Mouse (Mus musculus): Measurements from ENCODE around the gene Fcrlb. TPM values are rescaled to one million over a fixed set of nuclear protein-coding genes. Genes with fewer than 3 reads are reported as not detected.

Gene Fcrlb
- polyA plus RNA-seq, 1 experiment, result 0.23 TPM

DNA sequence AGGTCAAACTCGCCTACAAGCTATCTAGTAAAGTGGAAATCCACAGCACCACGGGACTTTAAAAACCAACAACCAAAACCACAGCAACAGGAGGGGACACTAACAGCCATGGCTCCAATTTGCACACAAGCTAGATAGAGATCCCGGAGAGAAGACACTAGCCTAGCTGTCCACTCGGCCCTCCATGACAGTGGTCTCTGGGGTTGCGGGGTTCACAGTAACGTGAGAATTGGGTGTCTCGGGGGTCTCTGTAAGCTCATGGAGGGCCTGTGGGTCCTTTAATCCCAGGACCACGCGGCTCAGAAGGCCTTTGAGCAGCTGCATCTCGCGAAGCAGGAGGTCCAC, 5.7 kb downstream of the Fcrlb start:
- Histone ChIP-seq H3K4me3 (ENCODE audit: control insufficient read depth, low read depth, low read length) (no peak overlapping the region; the same call in 1 of the 2 replicates), H3K27me3 (ENCODE audit: control insufficient read depth, insufficient read depth, low read length) (no peaks in the 10 kb centered on the region; the same call in 1 of the 2 replicates), H3K36me3 (ENCODE audit: control insufficient read depth, insufficient read depth, low read length) (no peaks in the 10 kb centered on the region), H3K4me1 (ENCODE audit: control insufficient read depth, insufficient read depth, low read length) (peaks cover 14% of the 10 kb centered on the region), H3K27ac (ENCODE audit: control insufficient read depth, insufficient read depth, low read depth, low read length) (no peak overlapping the region)
- TF ChIP-seq POLR2A (IDR thresholded peaks at IDR 0.05; ENCODE audit: control insufficient read depth, low read depth, low read length), result no peak

GRCm38 (mm10) chr1:170903485-170903884, 9.3 kb downstream of the Fcrlb start:
- no peak for TF ChIP-seq POLR2A (IDR thresholded peaks at IDR 0.05; ENCODE audit: control insufficient read depth, low read depth, low read length)
- no peaks in the 10 kb centered on the region; the same call in 1 of the 2 replicates for H3K27me3 ChIP-seq (ENCODE audit: control insufficient read depth, insufficient read depth, low read length)
- no peak overlapping the region for H3K4me3 ChIP-seq (ENCODE audit: control insufficient read depth, low read depth, low read length)
- peaks cover 12% of the 10 kb centered on the region for H3K4me1 ChIP-seq (ENCODE audit: control insufficient read depth, insufficient read depth, low read length)
- no peak overlapping the region for H3K27ac ChIP-seq (ENCODE audit: control insufficient read depth, insufficient read depth, low read depth, low read length)
- H3K36me3 ChIP-seq (ENCODE audit: control insufficient read depth, insufficient read depth, low read length), result no peaks in the 10 kb centered on the region

- no peaks in the 10 kb centered on the region for H3K27me3 ChIP-seq (ENCODE audit: control insufficient read depth, insufficient read depth, low read length)
- TF ChIP-seq CTCF (IDR thresholded peaks at IDR 0.05; ENCODE audit: control insufficient read depth, insufficient read depth, insufficient replicate concordance, low read depth, low read length) (peak; percentile 84; the same call in 1 of the 2 replicates), POLR2A (IDR thresholded peaks at IDR 0.05; ENCODE audit: control insufficient read depth, low read depth, low read length) (no peak)
- peak overlapping the region; percentile 43; the same call in 1 of the 2 replicates for H3K4me3 ChIP-seq (ENCODE audit: control insufficient read depth, low read depth, low read length)
- no peaks in the 10 kb centered on the region for H3K36me3 ChIP-seq (ENCODE audit: control insufficient read depth, insufficient read depth, low read length)
- H3K27ac ChIP-seq (ENCODE audit: control insufficient read depth, insufficient read depth, low read depth, low read length), result no peak overlapping the region
- peaks cover 3% of the 10 kb centered on the region for H3K4me1 ChIP-seq (ENCODE audit: control insufficient read depth, insufficient read depth, low read length)
These were observed 11.1 kb downstream of the Fcrlb start for GRCm38 (mm10) chr1:170901536-170902238.

DNA sequence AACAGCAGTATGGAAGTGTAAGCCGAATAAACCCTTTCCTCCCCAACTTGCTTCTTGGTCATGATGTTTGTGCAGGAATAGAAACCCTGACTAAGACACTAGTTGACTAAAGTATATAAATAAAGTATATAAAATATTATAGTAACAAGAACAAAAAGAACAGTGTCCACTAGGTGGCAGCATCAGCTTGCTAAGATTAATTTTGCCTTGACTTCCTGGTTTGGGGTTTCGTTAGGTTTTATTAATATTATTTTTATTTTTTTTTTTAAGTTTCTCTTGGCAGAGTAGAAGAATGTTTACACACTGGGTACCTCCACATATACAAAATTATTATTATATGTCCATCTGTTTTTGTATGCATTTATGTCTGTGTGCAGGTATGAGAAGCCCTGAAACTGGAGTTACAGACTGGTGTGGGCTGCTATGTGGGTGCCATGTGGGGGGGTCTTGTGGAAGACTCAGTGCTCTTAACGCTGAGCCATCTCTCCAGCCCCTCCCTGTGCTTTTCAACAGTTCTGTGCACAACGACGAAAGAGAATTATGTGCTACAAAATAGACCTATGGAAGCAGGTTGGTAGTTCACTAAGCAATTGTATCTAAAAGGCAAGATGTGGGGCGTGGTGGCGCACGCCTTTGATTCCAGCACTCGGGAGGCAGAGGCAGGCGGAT, 11.8 kb downstream of the Fcrlb start:
- Histone ChIP-seq H3K27me3 (ENCODE audit: control insufficient read depth, insufficient read depth, low read length) (no peaks in the 10 kb centered on the region), H3K36me3 (ENCODE audit: control insufficient read depth, insufficient read depth, low read length) (no peaks in the 10 kb centered on the region), H3K27ac (ENCODE audit: control insufficient read depth, insufficient read depth, low read depth, low read length) (no peak overlapping the region), H3K4me3 (ENCODE audit: control insufficient read depth, low read depth, low read length) (no peak overlapping the region; the same call in 1 of the 2 replicates), H3K4me1 (ENCODE audit: control insufficient read depth, insufficient read depth, low read length) (peaks cover 3% of the 10 kb centered on the region)
- TF ChIP-seq POLR2A (IDR thresholded peaks at IDR 0.05; ENCODE audit: control insufficient read depth, low read depth, low read length) (no peak), CTCF (IDR thresholded peaks at IDR 0.05; ENCODE audit: control insufficient read depth, insufficient read depth, insufficient replicate concordance, low read depth, low read length) (no peak)

DNA sequence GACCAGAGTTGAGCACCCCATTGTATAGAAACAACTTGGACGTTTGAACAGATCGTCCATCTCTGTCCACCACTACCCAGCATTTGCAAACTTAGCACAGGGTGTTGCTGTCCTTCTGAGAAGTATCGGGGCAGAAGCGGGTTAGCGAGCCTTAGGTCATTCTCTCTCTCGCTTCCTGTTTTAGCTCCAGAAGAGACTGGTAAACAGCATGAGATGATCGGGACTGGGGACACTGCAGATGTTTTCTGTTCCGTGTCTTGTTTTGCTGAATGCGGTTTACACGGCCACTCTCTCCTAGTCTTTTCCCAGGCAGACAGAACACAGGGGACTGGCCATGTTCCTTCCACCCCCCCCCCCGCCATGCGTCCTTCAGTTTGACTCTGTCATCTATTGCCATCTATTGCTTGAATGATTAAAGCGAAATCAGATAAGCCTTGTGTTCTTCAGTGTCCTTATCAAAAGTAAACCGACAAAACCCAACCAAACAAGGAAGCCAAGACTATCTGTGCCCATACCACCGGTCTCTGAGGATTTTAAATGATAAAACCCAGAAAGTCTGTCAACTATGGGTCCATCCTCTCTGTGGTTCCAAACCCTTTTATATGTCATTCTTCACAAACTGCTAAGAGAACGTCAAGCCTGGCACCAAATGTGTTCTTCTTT, 14.2 kb downstream of the Fcrlb start:
- Histone ChIP-seq H3K4me3 (ENCODE audit: control insufficient read depth, low read depth, low read length) (peak overlapping the region; percentile 52), H3K4me1 (ENCODE audit: control insufficient read depth, insufficient read depth, low read length) (peaks cover 3% of the 10 kb centered on the region), H3K27ac (ENCODE audit: control insufficient read depth, insufficient read depth, low read depth, low read length) (no peak overlapping the region), H3K36me3 (ENCODE audit: control insufficient read depth, insufficient read depth, low read length) (no peaks in the 10 kb centered on the region), H3K27me3 (ENCODE audit: control insufficient read depth, insufficient read depth, low read length) (no peaks in the 10 kb centered on the region)
- TF ChIP-seq POLR2A (IDR thresholded peaks at IDR 0.05; ENCODE audit: control insufficient read depth, low read depth, low read length) (no peak), CTCF (IDR thresholded peaks at IDR 0.05; ENCODE audit: control insufficient read depth, insufficient read depth, insufficient replicate concordance, low read depth, low read length) (no peak)

DNA sequence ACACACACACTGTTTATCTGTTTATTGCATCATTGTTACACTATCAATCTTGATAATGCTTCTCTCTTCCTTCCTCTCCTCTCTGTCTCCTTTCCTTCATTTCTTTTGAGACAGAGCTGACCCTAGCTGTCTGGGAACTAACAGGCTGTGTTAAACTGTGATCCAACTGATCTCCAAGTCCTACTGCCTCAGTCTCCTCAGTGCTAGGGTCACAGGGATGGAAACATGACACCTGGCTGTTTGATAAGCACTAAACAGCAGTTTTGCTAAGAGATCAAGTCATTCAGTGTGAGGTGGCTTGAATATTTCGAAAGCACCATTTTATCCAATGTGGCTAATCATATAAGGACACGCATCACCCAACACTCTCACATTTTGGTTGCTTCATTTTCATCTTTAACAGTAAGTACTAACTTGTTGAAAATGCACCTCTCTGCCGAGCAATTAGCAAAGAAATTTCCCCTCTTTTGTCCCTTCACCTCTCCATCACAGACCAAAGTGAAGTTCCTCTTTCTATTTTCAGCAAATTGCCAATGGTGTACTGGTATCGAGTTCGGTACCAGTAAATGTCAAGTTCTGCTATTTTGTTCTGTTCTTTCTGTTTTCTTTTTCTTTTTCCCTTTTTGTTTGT, 16.0 kb downstream of the Fcrlb start:
- Histone ChIP-seq H3K27me3 (ENCODE audit: control insufficient read depth, insufficient read depth, low read length) (no peaks in the 10 kb centered on the region), H3K36me3 (ENCODE audit: control insufficient read depth, insufficient read depth, low read length) (no peaks in the 10 kb centered on the region), H3K4me3 (ENCODE audit: control insufficient read depth, low read depth, low read length) (no peak overlapping the region), H3K4me1 (ENCODE audit: control insufficient read depth, insufficient read depth, low read length) (peaks cover 3% of the 10 kb centered on the region), H3K27ac (ENCODE audit: control insufficient read depth, insufficient read depth, low read depth, low read length) (no peak overlapping the region)
- TF ChIP-seq POLR2A (IDR thresholded peaks at IDR 0.05; ENCODE audit: control insufficient read depth, low read depth, low read length) (no peak), CTCF (IDR thresholded peaks at IDR 0.05; ENCODE audit: control insufficient read depth, insufficient read depth, insufficient replicate concordance, low read depth, low read length) (no peak)

All from testis, adult 2 months (tissue).